8 mouse cellular contexts compared by ENCODE assay signal in the genomic region with DNA sequence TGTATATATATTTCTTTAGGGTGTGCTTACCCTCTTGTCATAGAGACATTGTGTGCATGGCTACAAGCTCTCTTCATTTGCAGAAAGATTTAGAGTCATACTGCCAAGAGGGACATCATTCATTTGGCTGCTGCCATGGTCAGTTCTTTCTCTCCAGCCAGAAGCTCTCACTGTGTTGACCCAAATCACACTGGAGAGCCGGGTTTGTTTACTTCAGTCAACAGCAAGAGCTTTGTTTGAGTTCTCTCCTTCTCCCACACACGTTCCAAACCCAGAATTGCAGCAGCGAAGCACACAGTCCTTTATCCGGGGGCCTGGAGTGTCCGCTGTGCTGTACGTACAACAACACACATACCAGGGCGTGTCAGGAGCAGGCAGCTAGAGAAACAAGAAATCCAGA.
DNase-seq lines count a peak whose midpoint lies in the region.

No protein-coding gene starts in this region.

- intact Hi-C loops in heart, postnatal 25 days (cut with DNase I) = no loop called here

- peak; percentile 15 to 34 for DNase-seq in frontal cortex, adult 2 months (ENCODE audit: extremely low spot score in 1 of 2, low spot score in 1 of 2)
- DNase-seq in frontal cortex, postnatal 25 days (ENCODE audit: low spot score in 2 of 2) = no peak
- peak; percentile 21 to 56 for DNase-seq in layer of hippocampus, adult 18-20 months (ENCODE audit: low spot score in 2 of 2)
- DNase-seq in layer of hippocampus, postnatal 25 days (ENCODE audit: extremely low spot score in 1 of 2, low spot score in 1 of 2) = no peak
- peak; percentile 16 for DNase-seq in heart, postnatal 25 days (ENCODE audit: low spot score)
- DNase-seq in lung, postnatal 25 days (ENCODE audit: low spot score) = peak; percentile 68
- DNase-seq in spleen, postnatal 10 days (ENCODE audit: low spot score in 2 of 2) = no peak
- no peak for DNase-seq in embryo, embryonic 10 days (ENCODE audit: low spot score)

Comparison
In these comparisons a context has a peak if more than half of its experiments do, and no peak if none do; other contexts are left out.
1. DNase-seq: peak in frontal cortex, adult 2 months (2 of 2), layer of hippocampus, adult 18-20 months (2 of 2), heart, postnatal 25 days (single experiment) and lung, postnatal 25 days (single experiment); none in frontal cortex, postnatal 25 days (0 of 2), layer of hippocampus, postnatal 25 days (0 of 2), spleen, postnatal 10 days (0 of 2) and embryo, embryonic 10 days (single experiment).